Mouse (Mus musculus) v-Abl transformed pro-B cells (cell line): ENCODE measurements at regions not wholly inside any gene's neighbourhood (a gene's known extent, or its start where the extent isn't known, plus 50 kb on each side); places are given as distances from the start of the nearest gene placed in this dataset.

ENCODE experiments used
- in situ Hi-C, 2 experiments: fragments of 400-800 bp; cut with MboI; formaldehyde crosslinking; loops; one replicate each; pipeline ENCODE4 v1.15.1; 2025; ENCODE audit not compliant: unreplicated experiment in 2 of 2

- in situ Hi-C loops = no loop called here
Observed at GRCm38 (mm10) chr15:42280810-42281209, 2146.6 kb downstream of the 9330182O14Rik start.

- in situ Hi-C loops = no loop called here
Observed at GRCm38 (mm10) chr15:42296406-42296805, 2162.2 kb downstream of the 9330182O14Rik start.

GRCm38 (mm10) chr15:42297430-42297829, 2163.3 kb downstream of the 9330182O14Rik start:
- in situ Hi-C loops = no loop called here

GRCm38 (mm10) chr15:42301956-42302355, 2167.8 kb downstream of the 9330182O14Rik start:
- in situ Hi-C loops = no loop called here

- in situ Hi-C loops = no loop called here
Observed at GRCm38 (mm10) chr15:42304097-42304496, 2169.9 kb downstream of the 9330182O14Rik start.

DNA sequence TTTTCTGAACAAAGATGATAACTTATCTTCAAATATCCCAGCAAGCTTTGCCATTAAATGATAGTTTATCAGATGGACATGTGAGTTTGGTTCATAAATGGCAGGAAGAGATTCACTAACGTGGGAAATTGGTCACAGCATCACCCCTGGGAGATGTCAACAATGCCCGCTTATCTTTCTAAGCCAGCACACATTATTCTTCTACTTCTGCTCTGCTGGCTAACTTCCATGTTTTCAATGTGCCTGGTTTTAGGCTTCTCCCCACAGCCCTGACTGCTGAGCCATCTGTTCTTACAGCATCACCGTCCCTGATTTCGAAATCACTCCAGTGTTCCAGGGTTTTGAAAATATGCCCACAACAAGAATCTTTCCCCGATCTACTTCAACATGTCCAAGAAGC, 2175.4 kb downstream of the 9330182O14Rik start:
- in situ Hi-C loops = no loop called here

DNA sequence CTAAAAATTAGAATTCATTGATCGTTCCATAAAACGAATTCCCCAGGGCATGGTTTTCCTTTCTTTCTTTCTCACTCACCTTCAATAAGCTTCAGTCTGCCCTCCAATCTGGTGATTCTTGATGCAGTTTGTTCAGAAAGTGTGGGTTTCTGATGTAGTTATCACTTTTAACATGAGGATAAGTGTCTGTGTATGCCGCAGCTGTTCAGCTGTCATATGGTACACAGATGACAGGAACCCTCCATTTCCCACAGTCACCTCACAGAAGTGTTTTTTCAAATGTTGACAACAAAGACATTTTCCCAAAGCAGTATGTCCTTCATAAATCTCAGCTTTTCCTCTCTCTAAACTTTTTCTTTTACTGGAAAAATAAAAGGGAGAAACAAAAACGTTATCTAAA, 2177.0 kb downstream of the 9330182O14Rik start:
- in situ Hi-C loops = no loop called here

GRCm38 (mm10) chr15:42320349-42320748, 2186.2 kb downstream of the 9330182O14Rik start:
- in situ Hi-C loops = no loop called here

GRCm38 (mm10) chr15:42322940-42323339, 2188.8 kb downstream of the 9330182O14Rik start:
- in situ Hi-C loops = no loop called here

DNA sequence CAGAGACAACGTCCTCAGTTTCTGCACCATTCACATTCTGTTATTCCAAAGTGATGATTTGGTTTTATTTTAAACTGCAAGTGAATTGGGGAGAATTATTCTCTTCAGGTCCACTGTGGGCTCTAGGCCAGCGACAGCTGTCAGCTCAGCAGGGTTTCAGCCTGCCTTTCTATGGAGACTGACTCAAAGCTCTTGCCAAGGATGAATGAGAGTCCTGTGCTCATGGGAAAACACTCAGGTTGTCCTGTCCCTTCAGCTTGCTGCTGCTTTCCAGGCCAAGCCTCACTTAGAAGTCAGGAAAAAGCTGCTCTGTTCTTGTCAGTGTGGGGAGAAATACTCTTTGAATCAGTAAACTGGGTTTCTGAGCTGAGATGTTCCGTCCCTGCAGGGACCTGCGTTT, 2191.1 kb downstream of the 9330182O14Rik start:
- in situ Hi-C loops = no loop called here

DNA sequence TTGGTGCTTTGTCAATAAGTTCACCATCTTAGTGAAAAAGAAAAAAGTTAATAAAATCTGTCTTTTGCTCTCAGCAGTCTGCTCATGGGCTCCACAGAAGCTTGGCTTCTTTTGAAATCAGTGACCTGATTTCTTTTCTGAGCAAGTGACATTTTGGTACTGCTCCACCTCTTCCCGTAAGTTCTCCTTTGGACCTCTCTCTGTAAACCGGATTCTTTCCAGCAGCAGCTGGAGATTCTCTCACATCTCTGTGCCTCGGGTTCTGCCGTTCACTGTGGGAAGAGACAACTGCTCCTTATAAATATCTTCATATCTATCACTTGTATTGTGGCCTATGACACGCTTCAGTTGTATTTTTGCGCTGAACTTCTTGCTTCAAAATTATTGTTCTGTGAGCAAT, 2194.4 kb downstream of the 9330182O14Rik start:
- in situ Hi-C loops = no loop called here

GRCm38 (mm10) chr15:42329742-42330141, 2195.6 kb downstream of the 9330182O14Rik start:
- in situ Hi-C loops = no loop called here

DNA sequence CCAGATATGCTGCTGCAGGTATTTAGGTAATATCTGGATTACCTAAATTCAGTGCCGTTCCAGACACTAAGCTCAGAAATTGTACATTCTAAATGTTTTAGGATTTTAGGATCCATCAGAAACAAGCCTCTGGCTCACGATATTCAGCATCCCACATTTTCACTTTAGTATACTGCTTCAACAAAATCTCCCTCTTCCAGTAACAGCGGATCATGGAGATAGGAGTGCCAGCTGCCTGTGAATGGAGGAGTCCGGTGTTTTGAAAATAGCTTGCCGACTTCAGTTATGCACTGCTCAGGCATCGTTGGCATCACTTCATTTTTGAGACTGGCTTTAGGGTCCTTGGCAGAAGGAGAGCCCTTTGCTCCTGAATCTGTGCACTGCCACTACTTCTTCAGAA, 2199.5 kb downstream of the 9330182O14Rik start:
- in situ Hi-C loops = no loop called here

DNA sequence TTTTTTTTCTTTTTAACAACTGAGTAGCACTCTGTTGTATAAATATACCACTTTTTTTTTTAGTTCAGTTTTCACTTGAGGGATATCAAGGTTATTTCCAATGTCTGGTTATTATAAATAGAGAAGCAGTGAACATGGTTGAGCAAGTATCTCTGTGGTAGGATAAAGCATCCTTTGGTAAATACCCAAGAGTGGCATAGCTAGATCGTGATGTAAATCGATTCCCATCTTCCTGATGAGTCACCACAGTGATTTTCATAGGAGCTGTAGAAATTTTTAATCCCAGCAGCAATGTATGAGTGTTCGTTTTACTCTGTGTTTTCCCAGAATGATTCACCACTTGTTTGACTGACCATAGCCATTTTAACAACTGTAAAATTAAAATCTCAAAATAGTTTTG, 2212.0 kb downstream of the 9330182O14Rik start:
- in situ Hi-C loops = no loop called here

- in situ Hi-C loops = no loop called here
Observed at GRCm38 (mm10) chr15:42361871-42362270, 2227.7 kb downstream of the 9330182O14Rik start.

- in situ Hi-C loops = no loop called here
Observed at GRCm38 (mm10) chr15:42364979-42365378, 2230.8 kb downstream of the 9330182O14Rik start.

DNA sequence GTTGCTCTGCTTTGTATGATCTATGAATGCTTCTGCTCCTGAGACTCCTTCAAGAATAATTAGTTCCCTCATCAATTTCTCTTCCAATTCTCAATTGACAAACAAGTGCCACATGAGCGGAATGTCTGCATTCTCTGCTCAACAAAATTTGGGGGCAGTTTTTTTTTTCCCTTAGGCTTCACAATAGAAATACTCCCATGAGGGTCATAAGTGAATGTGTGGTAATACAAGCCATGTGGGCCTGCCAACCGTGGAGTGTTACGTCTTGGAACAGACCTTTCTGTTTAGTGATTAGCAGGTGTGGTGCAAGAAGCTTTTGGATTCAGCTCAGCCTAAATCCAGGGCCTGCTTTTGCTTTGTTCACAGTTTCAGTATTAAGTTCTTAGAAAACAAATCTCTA, 2232.6 kb downstream of the 9330182O14Rik start:
- in situ Hi-C loops = no loop called here

DNA sequence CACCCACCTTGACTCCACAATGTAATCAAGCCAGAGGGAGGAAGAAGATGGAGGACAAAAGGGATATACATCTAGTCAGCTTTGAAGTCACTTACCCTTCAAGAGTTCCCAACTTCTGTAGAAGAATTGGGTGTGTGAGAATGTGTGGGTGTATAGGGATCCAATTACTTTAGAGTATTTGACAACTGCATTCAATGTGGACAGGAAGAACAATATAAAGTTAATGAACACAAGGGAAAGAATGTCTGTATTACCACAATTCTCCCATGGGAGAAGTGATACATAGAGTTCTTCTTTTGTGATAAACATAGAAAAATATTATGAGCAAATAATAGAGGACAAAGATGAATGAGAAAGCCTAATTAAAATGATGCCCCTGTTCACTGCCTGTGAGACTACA, 2235.4 kb downstream of the 9330182O14Rik start:
- in situ Hi-C loops = no loop called here

DNA sequence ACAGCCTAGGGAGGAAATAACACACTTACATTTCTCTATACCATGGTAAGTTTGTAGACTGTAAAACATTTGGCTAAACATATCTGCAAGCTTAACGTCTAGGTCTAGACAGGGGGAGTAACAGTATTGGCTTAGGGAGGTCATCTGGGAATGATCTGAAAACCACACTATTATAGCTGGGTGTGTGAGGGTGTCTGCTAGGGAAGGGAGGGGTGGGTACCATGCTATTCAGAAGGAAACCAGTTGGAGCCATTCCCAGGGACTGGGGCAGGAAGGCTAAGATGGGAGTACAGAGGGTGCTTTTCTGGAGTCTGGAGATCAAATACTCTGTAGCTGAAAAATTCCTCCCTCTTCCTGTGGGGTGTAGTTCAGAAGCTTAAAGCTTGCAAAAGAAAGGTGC, 2235.9 kb downstream of the 9330182O14Rik start:
- in situ Hi-C loops = no loop called here

DNA sequence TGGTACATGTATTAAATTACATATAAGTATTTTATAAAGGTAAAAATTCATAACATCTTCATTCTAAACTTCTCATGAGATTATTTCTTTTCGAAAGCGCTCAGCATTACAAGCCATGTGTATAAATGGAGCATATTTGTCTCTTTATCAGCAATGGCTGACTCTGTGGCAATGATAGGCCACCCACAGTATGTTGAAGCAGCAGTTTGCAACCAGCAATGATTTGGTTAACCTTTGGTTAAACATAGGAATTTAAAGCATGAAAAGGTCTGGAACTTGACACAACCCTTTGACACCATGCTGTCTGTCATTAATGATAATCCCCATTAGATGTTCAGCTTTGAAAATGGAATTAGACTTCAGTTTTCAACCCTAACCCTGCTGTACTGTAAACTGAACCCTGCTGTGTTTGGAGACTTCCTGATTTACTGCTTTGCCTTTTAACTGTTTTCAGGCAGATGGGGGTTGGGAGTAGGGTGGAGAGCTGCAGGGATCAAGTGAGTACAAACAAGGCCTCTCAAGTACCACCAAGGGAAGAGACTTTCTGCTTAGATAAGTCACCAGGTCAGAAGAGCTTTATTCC, 2238.6 kb downstream of the 9330182O14Rik start:
- in situ Hi-C loops = no loop called here
